Mouse (Mus musculus) myocyte (in vitro differentiated cells): ENCODE measurements around the gene Ferd3l.

ENCODE experiments used
- E2F4 ChIP-seq: IDR thresholded peaks from one replicate; pipeline ENCODE4 v1.6.1; 2011; ENCODE audit warnings: mild to moderate bottlenecking, control low read depth, moderate library complexity; ENCODE audit not compliant: insufficient read depth
- MAX ChIP-seq: IDR thresholded peaks from one replicate; pipeline ENCODE4 v1.6.1; 2011; ENCODE audit warnings: low read depth, mild to moderate bottlenecking, control low read depth
- POLR2A ChIP-seq: IDR thresholded peaks from one replicate; pipeline ENCODE4 v1.6.1; 2011; ENCODE audit warnings: low read depth, mild to moderate bottlenecking, control low read depth, moderate library complexity; ENCODE audit not compliant: insufficient read length
- TCF12 ChIP-seq: IDR thresholded peaks from one replicate; pipeline ENCODE4 v1.6.1; 2011; ENCODE audit warnings: mild to moderate bottlenecking, control low read depth; ENCODE audit not compliant: poor library complexity, insufficient read depth, severe bottlenecking
- USF1 ChIP-seq: IDR thresholded peaks from one replicate; pipeline ENCODE4 v1.6.1; 2011; ENCODE audit warnings: low read depth, mild to moderate bottlenecking, control low read depth, moderate library complexity

- TF ChIP-seq POLR2A (no peak), MAX (no peak), USF1 (no peak), TCF12 (no peak), E2F4 (no peak)
These were observed 40.6 kb downstream of the Ferd3l start for GRCm38 (mm10) chr12:33968898-33969178.
